Mouse (Mus musculus) embryonic facial prominence, embryonic 14.5 days (tissue): Measurements from ENCODE around the gene Slc9a9. TPM values are rescaled to one million over a fixed set of nuclear protein-coding genes. Genes with fewer than 3 reads are reported as not detected.

Experiments used
- ATAC-seq: fragments of 200-750 bp; cut with Nextera tagmentation; 2 replicates; pipeline ENCODE4 v1.8.0; 2017; ENCODE audit warnings: low read depth, moderate number of reproducible peaks, moderate TSS enrichment
- DNase-seq: peaks from one replicate; pipeline ENCODE4 v3.0.0-alpha.2; 2015; ENCODE audit warnings: low spot score
- H3K27ac ChIP-seq: fragments of 300-500 bp; sonication (generic); replicated peaks from 2 replicates; pipeline ENCODE4 v1.5.1; 2014; ENCODE audit warnings: low read depth, mild to moderate bottlenecking, low read length, moderate library complexity
- H3K27me3 ChIP-seq: fragments of 300-500 bp; sonication (generic); replicated peaks from 2 replicates; pipeline ENCODE4 v1.6.1; 2014; ENCODE audit warnings: low read length; ENCODE audit not compliant: control insufficient read depth, insufficient read depth
- H3K36me3 ChIP-seq: fragments of 300-500 bp; sonication (generic); 2 replicates; pipeline ENCODE4 v1.6.1; 2014; ENCODE audit warnings: low read length, mixed read lengths; ENCODE audit not compliant: control insufficient read depth, insufficient read depth
- H3K4me1 ChIP-seq: fragments of 300-500 bp; sonication (generic); 2 replicates; pipeline ENCODE4 v1.6.1; 2014; ENCODE audit warnings: antibody characterized with exemption, low read length; ENCODE audit not compliant: control insufficient read depth, insufficient read depth
- H3K4me2 ChIP-seq: fragments of 300-500 bp; sonication (generic); 2 replicates; pipeline ENCODE4 v1.6.1; 2014; ENCODE audit warnings: low read depth, mild to moderate bottlenecking, low read length, moderate library complexity, mixed read lengths
- H3K4me3 ChIP-seq: fragments of 300-500 bp; sonication (generic); 2 replicates; pipeline ENCODE4 v1.5.1; 2014; ENCODE audit warnings: low read depth, mild to moderate bottlenecking, low read length
- H3K9ac ChIP-seq: fragments of 300-500 bp; sonication (generic); 2 replicates; pipeline ENCODE4 v1.6.1; 2014; ENCODE audit warnings: low read depth, mild to moderate bottlenecking, low read length, moderate library complexity, mixed read lengths
- H3K9me3 ChIP-seq: fragments of 300-500 bp; sonication (generic); 2 replicates; pipeline ENCODE4 v1.6.1; 2016; ENCODE audit warnings: low read length; ENCODE audit not compliant: control insufficient read depth
- WGBS: fragments of 180-500 bp; shearing (Covaris S2); extraction: QIAGEN DNeasy Blood & Tissue Kit; methylation state at CpG from one replicate; pipeline ENCODE4 v1.1.7; 2014; 5-methylcytosine and 5-hydroxymethylcytosine counted together
- polyA plus RNA-seq: library from polyadenylated mRNA; unstranded; fragments of >200 nt; fragmentation: Nextera tagmentation; extraction: Ambion mirVana; gene quantifications from 2 replicates; pipeline ENCODE4 v1.2.1, GENCODE M21; 2014

The Slc9a9 gene
- polyA plus RNA-seq, 1 experiment from 2014 or later, result 6.5 TPM

- no peak overlapping the region for H3K4me2 ChIP-seq
- ATAC-seq, result no peak
- WGBS, result 87% methylated on average over 4 of the region's 4 CpGs
Observed at GRCm38 (mm10) chr9:95208681-95209080, 539.0 kb downstream of the Slc9a9 start.

GRCm38 (mm10) chr9:95220009-95220408 lies 550.3 kb downstream of the Slc9a9 start:
- DNase-seq, result no peak
- Histone ChIP-seq H3K27ac (no peak overlapping the region), H3K4me2 (no peak overlapping the region), H3K9me3 (no peaks in the 10 kb centered on the region), H3K36me3 (no peaks in the 10 kb centered on the region), H3K4me3 (no peak overlapping the region), H3K4me1 (no peaks in the 10 kb centered on the region; the same call in 1 of the 2 replicates), H3K27me3 (no peaks in the 10 kb centered on the region), H3K9ac (no peak overlapping the region)
- no peak for ATAC-seq
- WGBS, result 30% methylated on average over 3 of the region's 3 CpGs

More at GRCm38 (mm10) chr9:95208681-95209080, 539.0 kb downstream of the Slc9a9 start:
- Histone ChIP-seq H3K4me3 (no peak overlapping the region), H3K27ac (no peak overlapping the region), H3K4me1 (no peaks in the 10 kb centered on the region), H3K27me3 (no peaks in the 10 kb centered on the region), H3K9ac (no peak overlapping the region), H3K36me3 (no peaks in the 10 kb centered on the region), H3K9me3 (no peaks in the 10 kb centered on the region)
- DNase-seq, result no peak

- no peak overlapping the region for H3K4me3 ChIP-seq
- no peaks in the 10 kb centered on the region for H3K36me3 ChIP-seq
- H3K27ac ChIP-seq, result no peak overlapping the region
- no peaks in the 10 kb centered on the region; the same call in 1 of the 2 replicates for H3K4me1 ChIP-seq
- 79% methylated on average over 5 of the region's 5 CpGs for WGBS
- H3K4me2 ChIP-seq, result no peak overlapping the region
- no peaks in the 10 kb centered on the region for H3K9me3 ChIP-seq
- ATAC-seq (no peak), DNase-seq (no peak)
- H3K27me3 ChIP-seq, result no peaks in the 10 kb centered on the region
- H3K9ac ChIP-seq, result no peak overlapping the region
Observed at GRCm38 (mm10) chr9:95221310-95221709, 551.6 kb downstream of the Slc9a9 start.

GRCm38 (mm10) chr9:95226986-95227385 lies 557.3 kb downstream of the Slc9a9 start:
- Histone ChIP-seq H3K4me1 (no peaks in the 10 kb centered on the region), H3K9me3 (no peaks in the 10 kb centered on the region), H3K27me3 (no peaks in the 10 kb centered on the region), H3K4me2 (no peak overlapping the region), H3K27ac (no peak overlapping the region), H3K9ac (no peak overlapping the region), H3K4me3 (no peak overlapping the region), H3K36me3 (no peaks in the 10 kb centered on the region)
- no peak for DNase-seq
- no peak for ATAC-seq
- 72% methylated on average over 4 of the region's 4 CpGs for WGBS

- DNase-seq, result no peak
- no peaks in the 10 kb centered on the region for H3K4me1 ChIP-seq
- no peaks in the 10 kb centered on the region for H3K9me3 ChIP-seq
- no peaks in the 10 kb centered on the region for H3K36me3 ChIP-seq
- no peak overlapping the region for H3K4me3 ChIP-seq
- H3K27ac ChIP-seq, result no peak overlapping the region
- H3K4me2 ChIP-seq, result no peak overlapping the region
- 95% methylated on average over 1 of the region's 1 CpGs for WGBS
- H3K27me3 ChIP-seq, result no peaks in the 10 kb centered on the region
- ATAC-seq, result no peak
- H3K9ac ChIP-seq, result no peak overlapping the region
Observed at GRCm38 (mm10) chr9:95228123-95228522, 558.4 kb downstream of the Slc9a9 start.

GRCm38 (mm10) chr9:95229147-95229546 lies 559.4 kb downstream of the Slc9a9 start:
- Histone ChIP-seq H3K9ac (no peak overlapping the region), H3K27me3 (no peaks in the 10 kb centered on the region), H3K4me1 (no peaks in the 10 kb centered on the region), H3K4me2 (no peak overlapping the region), H3K27ac (no peak overlapping the region), H3K36me3 (no peaks in the 10 kb centered on the region), H3K9me3 (no peaks in the 10 kb centered on the region), H3K4me3 (no peak overlapping the region)
- no peak for ATAC-seq
- 88% methylated on average over 2 of the region's 2 CpGs for WGBS
- DNase-seq, result no peak

GRCm38 (mm10) chr9:95239900-95240299 lies 570.2 kb downstream of the Slc9a9 start:
- H3K9ac ChIP-seq, result no peak overlapping the region
- no peaks in the 10 kb centered on the region for H3K4me1 ChIP-seq
- peaks cover 8% of the 10 kb centered on the region; the same call in 1 of the 2 replicates for H3K9me3 ChIP-seq
- no peak for DNase-seq
- H3K27me3 ChIP-seq, result no peaks in the 10 kb centered on the region
- H3K27ac ChIP-seq, result no peak overlapping the region
- H3K4me3 ChIP-seq, result no peak overlapping the region
- ATAC-seq, result no peak
- H3K36me3 ChIP-seq, result no peaks in the 10 kb centered on the region
- no peak overlapping the region for H3K4me2 ChIP-seq

GRCm38 (mm10) chr9:95242628-95243195 lies 573.0 kb downstream of the Slc9a9 start:
- Histone ChIP-seq H3K9me3 (no peaks in the 10 kb centered on the region), H3K4me3 (no peak overlapping the region), H3K4me1 (no peaks in the 10 kb centered on the region), H3K4me2 (no peak overlapping the region), H3K36me3 (no peaks in the 10 kb centered on the region), H3K27ac (no peak overlapping the region), H3K27me3 (no peaks in the 10 kb centered on the region), H3K9ac (no peak overlapping the region)
- 85% methylated on average over 2 of the region's 2 CpGs for WGBS
- DNase-seq, result no peak
- no peak for ATAC-seq

- H3K9ac ChIP-seq, result no peak overlapping the region
- no peak overlapping the region for H3K4me3 ChIP-seq
- no peak overlapping the region for H3K4me2 ChIP-seq
- DNase-seq (no peak), ATAC-seq (no peak)
- 87% methylated on average over 4 of the region's 4 CpGs for WGBS
- no peaks in the 10 kb centered on the region for H3K36me3 ChIP-seq
- no peaks in the 10 kb centered on the region for H3K4me1 ChIP-seq
- H3K9me3 ChIP-seq, result no peaks in the 10 kb centered on the region
- H3K27ac ChIP-seq, result no peak overlapping the region
- H3K27me3 ChIP-seq, result no peaks in the 10 kb centered on the region
Observed at GRCm38 (mm10) chr9:95254162-95254561, 584.5 kb downstream of the Slc9a9 start.
